Mouse (Mus musculus) mesoderm, embryonic 11.5 days (tissue): ENCODE measurements around the gene Gm20388.
A peak's percentile ranks its signal among the peaks of the same experiment; 100 is the strongest.

Experiments
- DNase-seq: peaks from one replicate; pipeline ENCODE4 v3.0.0-alpha.2; 2012; ENCODE audit warnings: low read depth, low spot score

Gene Gm20388

GRCm38 (mm10) chr8:123651390-123652098, 3740.9 kb downstream of the Gm20388 start:
- DNase-seq: no peak

DNA sequence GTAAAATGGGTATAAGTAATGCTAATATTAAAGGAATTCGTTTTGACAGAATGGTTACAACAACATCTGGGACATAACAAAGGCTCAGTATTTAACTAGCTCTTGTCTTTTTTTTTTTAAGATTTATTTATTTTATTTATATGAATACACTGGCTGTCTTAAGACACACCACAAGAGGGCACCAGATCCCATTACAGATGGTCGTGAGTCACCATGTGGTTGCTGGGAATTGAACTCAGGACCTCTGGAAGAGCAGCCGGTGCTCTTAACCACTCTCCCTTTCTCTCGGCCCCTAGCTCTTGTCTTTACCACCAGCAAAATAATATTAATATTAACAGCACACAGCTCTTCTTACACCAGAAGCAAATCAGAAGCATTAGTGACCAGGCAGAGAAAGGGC, 3742.0 kb downstream of the Gm20388 start:
- DNase-seq: no peak

DNA sequence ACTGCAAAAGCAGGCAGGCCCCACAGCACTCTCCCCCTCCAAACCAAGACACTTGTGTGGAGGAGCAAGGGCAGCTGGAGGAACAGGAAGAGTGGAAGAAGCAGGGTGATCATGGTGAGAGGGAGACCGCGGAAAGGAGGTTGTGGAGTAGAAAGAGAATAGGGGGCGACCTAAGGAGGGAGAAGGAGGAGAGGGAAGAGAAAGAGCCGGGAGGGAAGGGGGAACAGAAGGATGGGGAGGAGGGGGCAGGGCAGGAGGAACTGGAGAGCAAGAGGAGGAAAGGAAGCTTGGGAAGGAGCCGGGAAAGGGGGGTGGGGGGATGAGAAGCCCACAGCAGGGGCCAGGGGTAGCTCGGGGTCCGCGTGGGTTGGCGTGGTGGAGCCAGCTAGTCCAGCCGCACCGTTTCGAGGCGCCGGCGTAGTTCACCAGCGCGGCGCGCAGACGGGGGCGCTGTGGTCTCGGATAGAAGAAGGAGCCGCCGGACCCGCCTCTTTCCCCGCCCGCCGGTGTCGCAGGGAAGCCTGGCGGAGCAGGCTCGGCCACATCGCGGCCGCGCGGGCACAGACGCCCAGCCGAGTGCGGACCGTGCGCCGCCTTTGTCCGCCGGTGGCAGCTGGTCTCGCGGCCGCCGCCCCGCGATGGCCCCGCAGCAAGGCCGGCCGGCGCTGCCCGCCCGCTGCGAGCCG, 3742.8 kb downstream of the Gm20388 start, which contains the start of gene Rhou:
Gene Rhou, plus strand, starts transcription at position 622 of the 686 bp plus-strand sequence.
- peak; percentile 92 for DNase-seq

DNA sequence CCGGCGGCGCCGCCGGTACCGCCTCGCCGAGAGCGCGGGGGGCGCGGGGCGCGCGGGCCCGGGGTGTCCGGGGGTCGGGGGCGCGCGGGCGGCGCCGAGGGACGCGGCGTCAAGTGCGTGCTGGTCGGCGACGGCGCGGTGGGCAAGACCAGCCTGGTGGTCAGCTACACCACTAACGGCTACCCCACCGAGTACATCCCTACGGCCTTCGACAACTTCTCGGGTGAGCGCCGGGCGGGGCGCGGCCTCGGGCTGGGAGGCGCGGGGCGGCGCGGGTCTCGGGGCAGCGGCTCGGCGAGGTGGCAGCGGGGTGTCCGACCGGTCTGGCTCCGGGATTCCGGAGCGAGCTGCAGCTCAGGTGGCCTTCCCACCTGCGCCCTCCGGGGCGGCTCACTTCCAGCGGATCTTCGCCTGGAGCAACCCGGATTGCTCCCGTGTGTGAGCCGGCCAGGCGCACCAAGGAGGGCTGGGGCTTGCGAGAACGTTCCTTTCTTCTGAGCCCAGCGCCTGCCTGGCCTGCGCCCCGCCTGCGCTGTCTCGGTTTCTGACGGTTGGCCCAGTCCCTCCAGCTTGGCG, 3743.4 kb downstream of the Gm20388 start:
- peak; percentile 68 for DNase-seq

GRCm38 (mm10) chr8:123654763-123655162, 3744.1 kb downstream of the Gm20388 start:
- no peak for DNase-seq

DNA sequence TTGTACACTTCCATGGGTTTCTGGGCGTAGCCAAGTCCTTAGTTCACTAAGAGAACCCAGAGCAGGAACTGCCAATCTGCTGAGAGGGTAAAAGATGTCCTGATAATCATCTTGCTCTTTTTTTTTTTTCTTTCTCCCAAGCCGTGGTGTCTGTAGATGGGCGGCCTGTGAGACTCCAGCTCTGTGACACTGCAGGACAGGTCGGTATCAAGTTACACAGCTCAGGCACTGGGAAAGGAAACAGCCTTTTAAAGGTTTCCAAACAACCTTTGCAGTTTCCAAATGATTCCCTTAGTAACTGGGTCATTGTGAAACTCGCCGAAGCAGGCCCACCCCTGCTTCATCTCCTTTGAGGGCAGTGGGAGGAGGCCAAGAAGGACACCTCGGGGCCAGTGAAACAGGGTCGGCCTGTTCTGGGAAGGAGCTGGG, 3744.7 kb downstream of the Gm20388 start:
- DNase-seq: peak; percentile 43

DNA sequence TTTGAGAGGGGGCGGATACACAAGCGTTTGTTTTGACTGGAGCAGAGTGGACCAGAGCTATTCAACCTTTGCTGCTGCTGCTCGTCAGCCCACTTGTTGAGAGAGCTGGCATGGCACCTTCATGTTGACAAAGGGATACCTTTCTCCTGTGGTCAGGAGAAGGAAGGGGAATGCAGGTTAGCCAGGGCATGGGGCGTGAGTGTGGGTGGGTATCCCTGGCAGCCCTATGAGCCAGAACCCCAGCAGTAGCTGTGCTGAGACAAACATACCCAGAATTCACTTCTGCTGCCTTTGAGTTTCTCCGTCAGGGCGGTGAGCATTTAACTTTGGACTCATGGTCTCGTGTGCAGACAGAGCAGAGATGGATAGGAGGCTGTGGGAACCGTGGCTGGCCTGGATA, 3747.2 kb downstream of the Gm20388 start:
- no peak for DNase-seq

DNA sequence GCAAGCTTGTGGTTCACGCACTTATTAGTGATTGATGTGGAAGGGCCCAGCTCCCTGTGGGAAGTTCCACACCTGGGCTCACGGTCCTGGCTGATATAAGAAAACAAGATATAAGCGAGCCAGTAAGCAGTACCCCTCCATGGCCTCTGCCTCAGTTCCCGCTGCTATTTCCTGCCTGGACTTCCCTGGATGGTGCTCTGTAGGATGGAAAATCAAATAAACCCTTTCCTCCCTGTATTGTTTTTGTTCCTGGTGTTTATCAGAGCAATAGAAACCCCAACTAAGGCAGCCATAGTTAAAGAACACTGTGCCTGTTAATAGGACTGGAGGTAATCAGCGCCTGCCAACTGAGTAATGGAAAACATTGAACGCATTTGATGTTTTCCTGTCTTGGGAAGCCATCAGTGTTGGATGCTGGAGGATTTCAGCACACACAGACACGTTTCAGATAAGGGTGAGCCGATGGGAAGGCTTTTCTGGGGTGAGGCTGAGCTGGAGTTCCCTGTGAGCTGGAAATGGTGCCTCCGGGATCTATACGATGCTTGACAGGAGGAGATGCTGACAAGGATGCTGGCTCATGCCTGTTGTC, 3748.9 kb downstream of the Gm20388 start:
- no peak for DNase-seq

GRCm38 (mm10) chr8:123661515-123661914, 3750.9 kb downstream of the Gm20388 start:
- DNase-seq: no peak

- DNase-seq: no peak
These were observed 3754.9 kb downstream of the Gm20388 start for GRCm38 (mm10) chr8:123665580-123665979.

DNA sequence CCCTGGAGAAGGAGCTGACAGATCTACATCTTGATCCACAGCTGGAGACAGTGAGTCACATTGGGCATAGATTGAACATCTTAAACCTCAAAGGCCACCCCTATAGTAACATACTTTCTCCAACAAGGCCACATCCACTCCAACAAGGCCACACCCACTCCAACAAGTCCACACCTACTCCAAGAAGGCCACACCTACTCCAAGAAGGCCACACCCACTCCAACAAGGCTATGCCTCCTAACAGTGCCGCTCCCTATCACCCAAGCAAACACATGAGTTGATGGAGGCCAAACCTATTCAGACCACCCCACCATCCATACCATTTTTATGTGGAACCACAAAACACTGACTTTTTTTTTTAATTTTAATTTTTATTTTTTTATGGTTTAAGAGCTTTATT, 3756.2 kb downstream of the Gm20388 start:
- DNase-seq: no peak

GRCm38 (mm10) chr8:123668681-123669080, 3758.0 kb downstream of the Gm20388 start:
- no peak for DNase-seq

GRCm38 (mm10) chr8:123670766-123671165, 3760.1 kb downstream of the Gm20388 start:
- no peak for DNase-seq

GRCm38 (mm10) chr8:123671454-123671853, 3760.8 kb downstream of the Gm20388 start:
- no peak for DNase-seq

DNA sequence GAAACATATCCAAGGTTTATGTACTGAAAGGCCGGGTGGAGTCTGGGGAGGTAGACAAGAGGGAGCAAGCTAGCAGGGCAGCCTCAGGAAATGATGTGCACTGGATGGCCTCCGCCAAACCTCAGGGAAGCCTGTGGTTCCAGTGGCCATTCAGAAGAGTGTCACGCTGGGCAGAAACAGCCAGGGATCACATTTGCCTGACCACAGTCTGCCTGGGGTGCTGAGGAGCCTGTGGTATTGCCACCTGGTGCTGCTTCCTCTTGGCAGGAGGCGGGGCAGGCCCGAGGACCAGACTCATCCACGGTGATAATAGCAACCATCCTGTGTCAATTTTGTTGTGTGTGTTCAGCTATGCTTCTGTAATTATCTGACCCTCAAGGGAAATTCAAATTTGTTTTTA, 3762.0 kb downstream of the Gm20388 start:
- no peak for DNase-seq

DNA sequence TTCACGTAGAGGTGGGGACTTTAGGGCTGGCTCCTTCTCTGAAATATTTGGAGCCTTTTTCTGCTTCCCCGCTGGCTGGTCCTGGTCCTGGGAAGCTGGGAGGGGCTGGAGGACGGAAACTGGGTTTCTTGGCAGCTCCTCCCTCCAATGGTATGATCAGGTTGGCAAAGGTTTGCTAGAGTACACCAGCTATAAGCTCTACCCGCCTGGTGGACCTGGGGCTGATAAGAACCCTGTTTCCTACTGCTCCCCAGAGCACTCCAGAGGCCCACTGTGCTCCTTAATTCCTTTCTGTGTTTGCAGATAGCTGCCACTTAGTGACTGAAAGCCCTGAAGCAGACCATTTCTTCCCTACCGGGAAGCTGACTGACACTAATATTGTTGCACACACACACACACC, 3765.0 kb downstream of the Gm20388 start:
- DNase-seq: no peak

- DNase-seq: no peak
These were observed 3767.7 kb downstream of the Gm20388 start for GRCm38 (mm10) chr8:123678390-123678789.

GRCm38 (mm10) chr8:123682073-123682761, 3771.6 kb downstream of the Gm20388 start:
- peak; percentile 85 for DNase-seq

- DNase-seq: no peak
These were observed 3772.7 kb downstream of the Gm20388 start for GRCm38 (mm10) chr8:123683321-123683720.

DNA sequence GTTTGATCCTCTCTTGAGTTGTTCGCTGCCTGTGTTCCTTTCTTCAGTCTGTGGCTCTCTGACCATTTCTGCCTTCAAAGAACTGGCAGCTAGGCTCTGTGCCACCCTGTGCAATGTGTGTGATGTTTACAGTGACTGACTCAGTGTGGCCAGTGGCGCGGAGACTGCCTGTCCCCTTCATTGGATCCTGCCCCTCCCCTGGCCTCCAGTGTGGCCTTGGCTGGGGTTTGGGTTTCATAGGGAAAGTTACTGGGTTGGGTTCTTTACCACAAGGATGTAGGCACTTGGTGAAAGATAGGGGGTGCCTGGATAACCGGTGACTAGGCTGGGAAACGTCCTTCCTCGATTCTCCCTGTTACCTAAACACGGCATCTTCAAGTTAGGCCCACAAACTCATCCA, 3774.2 kb downstream of the Gm20388 start:
- DNase-seq: no peak

DNA sequence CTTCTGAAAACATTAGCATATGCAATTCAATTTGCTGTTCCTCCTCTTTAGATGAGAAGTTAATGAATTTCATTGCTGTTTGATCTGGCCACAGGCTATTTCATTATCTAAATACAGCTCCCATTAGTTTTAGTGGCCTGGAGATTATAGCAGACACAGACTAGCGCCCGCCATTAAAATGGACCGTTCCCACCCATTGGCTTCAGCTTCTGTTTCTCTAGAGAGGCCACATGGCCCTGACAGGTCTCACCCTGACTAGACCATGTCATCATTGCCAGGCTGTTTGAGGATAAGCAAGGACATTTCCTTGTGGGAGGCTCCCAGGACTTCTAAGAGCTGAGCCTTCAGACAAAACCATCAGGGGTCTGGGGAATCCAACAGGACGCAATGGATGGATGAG, 3774.8 kb downstream of the Gm20388 start:
- no peak for DNase-seq

GRCm38 (mm10) chr8:123687826-123688225, 3777.2 kb downstream of the Gm20388 start:
- no peak for DNase-seq
